Mouse (Mus musculus) liver, embryonic 15.5 days (tissue): ENCODE results near the gene D16Ertd472e. TPM values are rescaled to one million over a fixed set of nuclear protein-coding genes. Genes with fewer than 3 reads are reported as not detected.

Experiments
- ATAC-seq: fragments of 200-750 bp; cut with Nextera tagmentation; 2 replicates; pipeline ENCODE4 v1.8.0; 2017; ENCODE audit warnings: moderate number of reproducible peaks, mild to moderate bottlenecking, moderate library complexity; ENCODE audit not compliant: insufficient read depth
- H3K27ac ChIP-seq: fragments of 300-500 bp; sonication (generic); replicated peaks from 2 replicates; pipeline ENCODE4 v1.5.1; 2015; ENCODE audit warnings: mild to moderate bottlenecking, inconsistent platforms
- H3K27me3 ChIP-seq: fragments of 300-500 bp; sonication (generic); 2 replicates; pipeline ENCODE4 v1.6.1; 2015; ENCODE audit warnings: mild to moderate bottlenecking, inconsistent platforms
- H3K36me3 ChIP-seq: fragments of 300-500 bp; sonication (generic); replicated peaks from 2 replicates; pipeline ENCODE4 v1.6.1; 2015; ENCODE audit warnings: moderate library complexity, mild to moderate bottlenecking, inconsistent platforms
- H3K4me1 ChIP-seq: fragments of 300-500 bp; sonication (generic); replicated peaks from 2 replicates; pipeline ENCODE4 v1.6.1; 2015; ENCODE audit warnings: inconsistent platforms
- H3K4me2 ChIP-seq: fragments of 300-500 bp; sonication (generic); 2 replicates; pipeline ENCODE4 v1.6.1; 2015; ENCODE audit warnings: moderate library complexity, mild to moderate bottlenecking, inconsistent platforms
- H3K4me3 ChIP-seq: fragments of 300-500 bp; sonication (generic); replicated peaks from 2 replicates; pipeline ENCODE4 v1.5.1; 2015; ENCODE audit warnings: mild to moderate bottlenecking, inconsistent platforms
- H3K9ac ChIP-seq: fragments of 300-500 bp; sonication (generic); 2 replicates; pipeline ENCODE4 v1.6.1; 2015; ENCODE audit warnings: moderate library complexity, mild to moderate bottlenecking, inconsistent platforms
- H3K9me3 ChIP-seq: fragments of 300-500 bp; sonication (generic); replicated peaks from 2 replicates; pipeline ENCODE4 v1.6.1; 2016; ENCODE audit warnings: inconsistent platforms
- WGBS: fragments of 180-500 bp; shearing (Covaris S2); methylation state at CpG from one replicate; pipeline ENCODE4 v1.1.7; 2015; ENCODE audit warnings: mixed read lengths; ENCODE audit not compliant: insufficient replicate concordance; 5-methylcytosine and 5-hydroxymethylcytosine counted together
- polyA plus RNA-seq: library from polyadenylated mRNA; unstranded; fragments of >200 nt; fragmentation: Nextera tagmentation; extraction: Ambion mirVana; gene quantifications from 2 replicates; pipeline ENCODE4 v1.2.1, GENCODE M21; 2015

The D16Ertd472e gene
- polyA plus RNA-seq, 1 experiment from 2014 or later, result 3.5 TPM

GRCm38 (mm10) chr16:78564110-78564821 lies 12.2 kb downstream of the D16Ertd472e start:
- Histone ChIP-seq H3K9ac (no peak overlapping the region), H3K4me2 (peak overlapping the region; percentile 43; the same call in 1 of the 2 replicates), H3K36me3 (no peaks in the 10 kb centered on the region), H3K4me3 (no peak overlapping the region), H3K27me3 (no peaks in the 10 kb centered on the region), H3K9me3 (no peaks in the 10 kb centered on the region), H3K4me1 (peaks cover 21% of the 10 kb centered on the region), H3K27ac (peak overlapping the region; percentile 25; the same call in 1 of the 2 replicates)
- ATAC-seq, result no peak
- 54% methylated on average over 13 of the region's 13 CpGs for WGBS

- Histone ChIP-seq H3K9ac (no peak overlapping the region), H3K4me2 (peak overlapping the region; percentile 43), H3K27ac (no peak overlapping the region), H3K27me3 (no peaks in the 10 kb centered on the region), H3K4me3 (no peak overlapping the region), H3K9me3 (no peaks in the 10 kb centered on the region), H3K36me3 (no peaks in the 10 kb centered on the region), H3K4me1 (peaks cover 26% of the 10 kb centered on the region)
- 24% methylated on average over 15 of the region's 15 CpGs for WGBS
- ATAC-seq, result peak; percentile 52; the same call in 1 of the 2 replicates
These were observed 13.2 kb downstream of the D16Ertd472e start for GRCm38 (mm10) chr16:78563093-78563971.

GRCm38 (mm10) chr16:78560627-78561026 lies 15.9 kb downstream of the D16Ertd472e start:
- H3K27me3 ChIP-seq, result no peaks in the 10 kb centered on the region
- ATAC-seq, result no peak
- WGBS, result 66% methylated on average over 5 of the region's 5 CpGs
- H3K9ac ChIP-seq, result no peak overlapping the region
- H3K9me3 ChIP-seq, result no peaks in the 10 kb centered on the region
- H3K27ac ChIP-seq, result no peak overlapping the region
- 0 out of 2 replicates have a peak, but pooled peaks cover 3% of the 10 kb centered on the region for H3K36me3 ChIP-seq
- H3K4me3 ChIP-seq, result no peak overlapping the region
- H3K4me2 ChIP-seq, result no peak overlapping the region
- peaks cover 30% of the 10 kb centered on the region for H3K4me1 ChIP-seq

GRCm38 (mm10) chr16:78560063-78560462 lies 16.4 kb downstream of the D16Ertd472e start:
- Histone ChIP-seq H3K4me3 (no peak overlapping the region), H3K4me1 (peaks cover 30% of the 10 kb centered on the region), H3K36me3 (0 out of 2 replicates have a peak, but pooled peaks cover 3% of the 10 kb centered on the region), H3K9ac (no peak overlapping the region), H3K27ac (no peak overlapping the region), H3K9me3 (no peaks in the 10 kb centered on the region), H3K4me2 (peak overlapping the region; percentile 10; the same call in 1 of the 2 replicates), H3K27me3 (no peaks in the 10 kb centered on the region)
- no peak for ATAC-seq
- WGBS, result 73% methylated on average over 15 of the region's 15 CpGs

- H3K27ac ChIP-seq, result no peak overlapping the region
- ATAC-seq, result no peak
- 47% methylated on average over 4 of the region's 4 CpGs for WGBS
These were observed 18.9 kb downstream of the D16Ertd472e start for GRCm38 (mm10) chr16:78557573-78557972.

GRCm38 (mm10) chr16:78554911-78555648 lies 21.4 kb downstream of the D16Ertd472e start:
- ATAC-seq, result no peak
- no peak overlapping the region for H3K27ac ChIP-seq
- H3K27me3 ChIP-seq, result no peaks in the 10 kb centered on the region
- H3K36me3 ChIP-seq, result 0 out of 2 replicates have a peak, but pooled peaks cover 3% of the 10 kb centered on the region
- H3K4me1 ChIP-seq, result peaks cover 10% of the 10 kb centered on the region; the same call in 1 of the 2 replicates
- H3K4me2 ChIP-seq, result no peak overlapping the region
- no peak overlapping the region for H3K4me3 ChIP-seq
- no peaks in the 10 kb centered on the region for H3K9me3 ChIP-seq
- no peak overlapping the region for H3K9ac ChIP-seq
- WGBS, result 76% methylated on average over 10 of the region's 10 CpGs

More at GRCm38 (mm10) chr16:78557573-78557972, 18.9 kb downstream of the D16Ertd472e start:
- Histone ChIP-seq H3K4me2 (no peak overlapping the region), H3K36me3 (0 out of 2 replicates have a peak, but pooled peaks cover 3% of the 10 kb centered on the region), H3K9me3 (no peaks in the 10 kb centered on the region), H3K4me1 (peaks cover 13% of the 10 kb centered on the region; the same call in 1 of the 2 replicates), H3K27me3 (no peaks in the 10 kb centered on the region), H3K4me3 (no peak overlapping the region), H3K9ac (no peak overlapping the region)

GRCm38 (mm10) chr16:78547367-78547766 lies 29.1 kb downstream of the D16Ertd472e start:
- H3K27ac ChIP-seq, result no peak overlapping the region
- no peaks in the 10 kb centered on the region for H3K9me3 ChIP-seq
- ATAC-seq, result no peak
- WGBS, result 78% methylated on average over 10 of the region's 10 CpGs
- no peaks in the 10 kb centered on the region for H3K4me1 ChIP-seq
- no peak overlapping the region for H3K4me2 ChIP-seq
- no peak overlapping the region for H3K4me3 ChIP-seq
- no peaks in the 10 kb centered on the region for H3K27me3 ChIP-seq
- H3K36me3 ChIP-seq, result peaks cover 15% of the 10 kb centered on the region
- H3K9ac ChIP-seq, result no peak overlapping the region

- no peak overlapping the region for H3K9ac ChIP-seq
- no peak for ATAC-seq
- WGBS, result 31% methylated on average over 6 of the region's 6 CpGs
- peaks cover 15% of the 10 kb centered on the region for H3K36me3 ChIP-seq
- H3K4me2 ChIP-seq, result no peak overlapping the region
- no peaks in the 10 kb centered on the region for H3K4me1 ChIP-seq
- no peak overlapping the region for H3K27ac ChIP-seq
- H3K4me3 ChIP-seq, result no peak overlapping the region
- H3K27me3 ChIP-seq, result no peaks in the 10 kb centered on the region
- no peaks in the 10 kb centered on the region for H3K9me3 ChIP-seq
These were observed 30.0 kb downstream of the D16Ertd472e start for GRCm38 (mm10) chr16:78546529-78546928.

- H3K27me3 ChIP-seq, result no peaks in the 10 kb centered on the region
- ATAC-seq, result no peak
- H3K36me3 ChIP-seq, result peaks cover 4% of the 10 kb centered on the region
- 47% methylated on average over 16 of the region's 16 CpGs for WGBS
- no peak overlapping the region for H3K27ac ChIP-seq
- H3K4me2 ChIP-seq, result no peak overlapping the region
- H3K9ac ChIP-seq, result no peak overlapping the region
- no peaks in the 10 kb centered on the region for H3K9me3 ChIP-seq
- no peak overlapping the region for H3K4me3 ChIP-seq
- no peaks in the 10 kb centered on the region for H3K4me1 ChIP-seq
These were observed 35.9 kb downstream of the D16Ertd472e start for GRCm38 (mm10) chr16:78540376-78541246.

- WGBS, result 41% methylated on average over 8 of the region's 8 CpGs
- Histone ChIP-seq H3K9me3 (no peaks in the 10 kb centered on the region), H3K9ac (no peak overlapping the region), H3K4me3 (no peak overlapping the region), H3K27ac (no peak overlapping the region), H3K4me1 (no peaks in the 10 kb centered on the region), H3K27me3 (no peaks in the 10 kb centered on the region), H3K4me2 (no peak overlapping the region), H3K36me3 (no peaks in the 10 kb centered on the region)
- no peak for ATAC-seq
These were observed 38.6 kb downstream of the D16Ertd472e start for GRCm38 (mm10) chr16:78537798-78538422.
